Mouse (Mus musculus): ENCODE data around the gene Gm45062. TPM values are rescaled to one million over a fixed set of nuclear protein-coding genes. Genes with fewer than 3 reads are reported as not detected.

Gene Gm45062
- polyA plus RNA-seq, 1 experiment, result 5.8 TPM

DNA sequence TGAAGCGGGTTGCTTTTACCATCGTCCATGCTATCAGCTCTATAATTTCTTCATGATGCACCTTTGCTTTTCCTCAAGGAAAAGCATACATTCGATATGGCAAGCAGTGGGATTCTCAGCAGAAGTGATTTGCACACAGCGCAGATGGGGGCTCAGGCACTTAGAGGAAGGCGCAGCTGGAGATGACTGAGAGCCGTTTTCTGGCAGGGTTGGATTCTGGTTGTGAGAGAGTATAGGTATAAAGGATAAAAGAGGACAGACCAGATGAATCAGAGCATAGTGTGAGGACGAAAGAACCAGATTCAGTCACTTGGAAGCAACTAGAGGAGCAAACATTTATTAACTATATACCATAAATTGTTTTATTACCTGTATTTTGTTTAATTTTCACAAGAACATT is 286.5 kb downstream of the Gm45062 start:
- TF ChIP-seq CTCF (IDR thresholded peaks at IDR 0.05; ENCODE audit: low read depth, low read length), result no peak
- TF ChIP-seq EP300 (IDR thresholded peaks at IDR 0.05; ENCODE audit: insufficient read depth, low read depth, low read length), result no peak
- no peak for TF ChIP-seq POLR2A (IDR thresholded peaks at IDR 0.05; ENCODE audit: insufficient read depth, low read length)
- no peaks in the 10 kb centered on the region for H3K27me3 ChIP-seq (ENCODE audit: control insufficient read depth, insufficient read depth, low read length, poor library complexity, severe bottlenecking)
- H3K9ac ChIP-seq (ENCODE audit: low read depth, poor library complexity, severe bottlenecking), result no peak overlapping the region
- H3K27ac ChIP-seq (ENCODE audit: insufficient read depth, low read length), result no peak overlapping the region
- no peak overlapping the region for H3K4me3 ChIP-seq (ENCODE audit: low read depth, low read length)
- H3K36me3 ChIP-seq (ENCODE audit: control insufficient read depth, insufficient read depth, low read length, poor library complexity, severe bottlenecking), result no peaks in the 10 kb centered on the region
- no peaks in the 10 kb centered on the region for H3K4me1 ChIP-seq (ENCODE audit: control insufficient read depth, insufficient read depth, low read length)
- H3K9me3 ChIP-seq (replicated peaks; ENCODE audit: control insufficient read depth, insufficient read depth, low read length, poor library complexity, severe bottlenecking), result no peaks in the 10 kb centered on the region

DNA sequence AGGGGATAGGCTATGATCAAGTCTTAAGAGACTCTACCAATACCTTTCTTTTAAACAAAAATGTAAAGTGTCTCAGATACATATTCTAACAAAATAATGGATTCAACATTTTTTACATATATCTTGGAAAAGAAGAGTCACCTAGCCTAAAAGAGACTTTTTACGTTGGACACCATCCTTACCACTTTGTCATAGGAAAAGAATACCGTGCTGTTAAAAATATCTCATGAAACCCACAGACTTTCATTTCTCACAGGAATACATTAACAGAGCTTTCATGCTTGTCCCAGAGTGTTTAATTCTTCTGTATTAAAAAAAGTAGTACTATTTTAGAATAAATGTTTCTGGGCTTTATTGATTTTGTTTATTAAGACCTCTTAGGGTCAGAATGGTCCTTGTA is 291.9 kb downstream of the Gm45062 start:
- Histone ChIP-seq H3K4me3 (ENCODE audit: low read depth, low read length) (no peak overlapping the region), H3K9me3 (replicated peaks; ENCODE audit: control insufficient read depth, insufficient read depth, low read length, poor library complexity, severe bottlenecking) (no peaks in the 10 kb centered on the region), H3K27ac (ENCODE audit: insufficient read depth, low read length) (no peak overlapping the region), H3K27me3 (ENCODE audit: control insufficient read depth, insufficient read depth, low read length, poor library complexity, severe bottlenecking) (no peaks in the 10 kb centered on the region), H3K36me3 (ENCODE audit: control insufficient read depth, insufficient read depth, low read length, poor library complexity, severe bottlenecking) (no peaks in the 10 kb centered on the region), H3K9ac (ENCODE audit: low read depth, poor library complexity, severe bottlenecking) (no peak overlapping the region), H3K4me1 (ENCODE audit: control insufficient read depth, insufficient read depth, low read length) (no peaks in the 10 kb centered on the region)
- TF ChIP-seq EP300 (IDR thresholded peaks at IDR 0.05; ENCODE audit: insufficient read depth, low read depth, low read length), result no peak
- TF ChIP-seq POLR2A (IDR thresholded peaks at IDR 0.05; ENCODE audit: insufficient read depth, low read length), result no peak
- no peak for TF ChIP-seq CTCF (IDR thresholded peaks at IDR 0.05; ENCODE audit: low read depth, low read length)

DNA sequence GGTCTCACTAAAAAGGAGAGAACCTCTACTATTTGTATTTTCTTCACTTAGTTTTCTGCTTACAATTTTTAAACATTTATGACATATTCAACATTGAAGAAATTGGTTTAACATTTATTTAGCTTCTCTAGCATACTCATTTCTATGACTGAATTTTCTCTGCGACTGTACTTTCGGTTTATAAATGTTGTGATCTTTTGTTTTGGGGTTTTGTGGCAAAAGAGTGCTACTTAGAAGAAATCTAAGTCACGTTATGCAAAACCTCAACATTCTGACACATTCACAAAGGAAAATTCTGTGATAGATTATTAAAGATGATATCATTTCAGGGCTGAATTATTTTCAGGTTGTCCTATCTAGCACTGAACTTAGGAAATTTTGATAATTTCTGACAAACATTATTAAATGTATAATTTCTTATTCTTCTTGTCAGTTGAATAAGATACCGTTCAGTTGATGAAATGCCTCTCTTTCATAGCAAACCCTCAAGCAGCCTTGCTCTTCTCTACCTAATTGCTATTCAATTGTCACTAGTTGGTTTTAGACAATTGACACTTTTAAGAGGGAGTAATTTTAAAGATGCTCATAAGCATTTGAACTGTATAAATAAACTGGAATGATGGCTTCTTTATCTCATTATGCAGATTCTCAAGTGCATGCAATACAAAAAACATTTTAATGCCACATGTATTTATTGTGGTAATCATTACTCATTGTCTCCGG is 297.8 kb downstream of the Gm45062 start:
- TF ChIP-seq POLR2A (IDR thresholded peaks at IDR 0.05; ENCODE audit: insufficient read depth, low read length) (no peak), CTCF (IDR thresholded peaks at IDR 0.05; ENCODE audit: low read depth, low read length) (no peak), EP300 (IDR thresholded peaks at IDR 0.05; ENCODE audit: insufficient read depth, low read depth, low read length) (no peak)
- no peak overlapping the region for H3K9ac ChIP-seq (ENCODE audit: low read depth, poor library complexity, severe bottlenecking)
- no peaks in the 10 kb centered on the region for H3K4me1 ChIP-seq (ENCODE audit: control insufficient read depth, insufficient read depth, low read length)
- H3K36me3 ChIP-seq (ENCODE audit: control insufficient read depth, insufficient read depth, low read length, poor library complexity, severe bottlenecking), result no peaks in the 10 kb centered on the region
- no peaks in the 10 kb centered on the region for H3K9me3 ChIP-seq (replicated peaks; ENCODE audit: control insufficient read depth, insufficient read depth, low read length, poor library complexity, severe bottlenecking)
- no peaks in the 10 kb centered on the region for H3K27me3 ChIP-seq (ENCODE audit: control insufficient read depth, insufficient read depth, low read length, poor library complexity, severe bottlenecking)
- no peak overlapping the region for H3K4me3 ChIP-seq (ENCODE audit: low read depth, low read length)
- no peak overlapping the region for H3K27ac ChIP-seq (ENCODE audit: insufficient read depth, low read length)

DNA sequence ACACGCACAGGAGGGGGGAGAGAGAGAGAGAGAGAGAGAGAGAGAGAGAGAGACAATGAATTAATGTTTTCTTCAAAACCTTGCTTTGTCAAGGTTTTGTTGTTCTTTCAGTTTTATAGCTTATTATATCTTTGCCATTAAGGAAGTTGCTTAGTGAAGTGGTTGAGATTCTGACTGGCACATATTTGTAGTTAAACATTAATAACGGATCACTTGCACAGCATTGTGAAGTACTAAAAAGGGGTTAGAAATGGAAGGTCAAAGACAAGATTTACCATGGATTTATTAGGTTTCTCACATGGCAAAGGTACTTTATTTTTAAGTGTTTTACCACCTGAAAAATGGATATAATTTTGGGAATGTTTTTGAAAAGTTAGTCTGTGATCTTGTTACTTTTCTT is 301.4 kb downstream of the Gm45062 start:
- no peaks in the 10 kb centered on the region for H3K4me1 ChIP-seq (ENCODE audit: control insufficient read depth, insufficient read depth, low read length)
- TF ChIP-seq CTCF (IDR thresholded peaks at IDR 0.05; ENCODE audit: low read depth, low read length) (no peak), EP300 (IDR thresholded peaks at IDR 0.05; ENCODE audit: insufficient read depth, low read depth, low read length) (no peak)
- H3K36me3 ChIP-seq (ENCODE audit: control insufficient read depth, insufficient read depth, low read length, poor library complexity, severe bottlenecking), result no peaks in the 10 kb centered on the region
- H3K27me3 ChIP-seq (ENCODE audit: control insufficient read depth, insufficient read depth, low read length, poor library complexity, severe bottlenecking), result no peaks in the 10 kb centered on the region
- H3K9ac ChIP-seq (ENCODE audit: low read depth, poor library complexity, severe bottlenecking), result no peak overlapping the region
- H3K9me3 ChIP-seq (replicated peaks; ENCODE audit: control insufficient read depth, insufficient read depth, low read length, poor library complexity, severe bottlenecking), result no peaks in the 10 kb centered on the region
- H3K27ac ChIP-seq (ENCODE audit: insufficient read depth, low read length), result no peak overlapping the region
- no peak overlapping the region for H3K4me3 ChIP-seq (ENCODE audit: low read depth, low read length)

DNA sequence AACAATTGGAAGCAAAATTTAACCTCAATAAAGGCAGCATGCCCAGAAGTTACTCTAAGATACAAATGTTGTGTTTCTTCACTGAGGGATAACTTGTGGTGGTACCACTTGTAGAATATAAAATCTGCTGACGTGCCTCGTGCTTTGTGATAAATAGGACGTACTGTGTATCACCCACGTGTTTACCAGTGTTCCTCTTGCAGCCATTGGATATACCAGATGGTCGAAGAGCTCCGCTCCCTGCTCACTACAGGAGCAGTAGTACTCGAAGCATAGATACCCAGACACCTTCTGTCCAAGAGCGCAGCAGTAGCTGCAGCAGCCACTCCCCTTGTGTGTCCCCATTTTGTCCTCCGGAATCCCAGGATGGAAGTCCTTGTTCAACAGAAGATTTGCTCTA is 323.1 kb downstream of the Gm45062 start:
- Histone ChIP-seq H3K9me3 (replicated peaks; ENCODE audit: control insufficient read depth, insufficient read depth, low read length, poor library complexity, severe bottlenecking) (no peaks in the 10 kb centered on the region), H3K4me3 (ENCODE audit: low read depth, low read length) (no peak overlapping the region), H3K27me3 (ENCODE audit: control insufficient read depth, insufficient read depth, low read length, poor library complexity, severe bottlenecking) (no peaks in the 10 kb centered on the region), H3K36me3 (ENCODE audit: control insufficient read depth, insufficient read depth, low read length, poor library complexity, severe bottlenecking) (no peaks in the 10 kb centered on the region), H3K4me1 (ENCODE audit: control insufficient read depth, insufficient read depth, low read length) (no peaks in the 10 kb centered on the region), H3K9ac (ENCODE audit: low read depth, poor library complexity, severe bottlenecking) (no peak overlapping the region), H3K27ac (ENCODE audit: insufficient read depth, low read length) (no peak overlapping the region)
- TF ChIP-seq EP300 (IDR thresholded peaks at IDR 0.05; ENCODE audit: insufficient read depth, low read depth, low read length) (no peak), POLR2A (IDR thresholded peaks at IDR 0.05; ENCODE audit: insufficient read depth, low read length) (no peak), CTCF (IDR thresholded peaks at IDR 0.05; ENCODE audit: low read depth, low read length) (no peak)

DNA sequence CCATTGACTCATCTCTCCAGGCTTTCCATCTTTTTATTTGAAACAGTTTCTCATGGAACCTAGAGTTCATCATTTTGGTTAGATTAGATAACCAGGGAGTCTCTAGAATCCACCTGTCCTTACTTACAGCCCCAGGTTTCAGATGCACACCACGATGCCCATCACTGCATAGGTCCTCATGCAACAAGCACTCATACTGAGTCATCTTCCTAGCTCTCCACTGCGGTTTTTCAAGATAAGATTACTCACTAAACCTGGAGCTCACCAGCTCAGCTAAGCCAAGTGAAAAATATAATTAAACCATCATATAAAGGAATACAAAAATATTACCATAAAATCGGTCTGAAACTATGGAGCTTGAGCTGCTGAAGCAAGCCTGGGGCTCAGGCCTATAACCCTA is 324.6 kb downstream of the Gm45062 start:
- H3K4me3 ChIP-seq (ENCODE audit: low read depth, low read length), result no peak overlapping the region
- H3K27ac ChIP-seq (ENCODE audit: insufficient read depth, low read length), result no peak overlapping the region
- no peak overlapping the region for H3K9ac ChIP-seq (ENCODE audit: low read depth, poor library complexity, severe bottlenecking)
- no peaks in the 10 kb centered on the region for H3K36me3 ChIP-seq (ENCODE audit: control insufficient read depth, insufficient read depth, low read length, poor library complexity, severe bottlenecking)
- H3K9me3 ChIP-seq (replicated peaks; ENCODE audit: control insufficient read depth, insufficient read depth, low read length, poor library complexity, severe bottlenecking), result no peaks in the 10 kb centered on the region
- H3K4me1 ChIP-seq (ENCODE audit: control insufficient read depth, insufficient read depth, low read length), result no peaks in the 10 kb centered on the region
- TF ChIP-seq POLR2A (IDR thresholded peaks at IDR 0.05; ENCODE audit: insufficient read depth, low read length), result no peak
- TF ChIP-seq EP300 (IDR thresholded peaks at IDR 0.05; ENCODE audit: insufficient read depth, low read depth, low read length), result no peak
- TF ChIP-seq CTCF (IDR thresholded peaks at IDR 0.05; ENCODE audit: low read depth, low read length), result no peak
- no peaks in the 10 kb centered on the region for H3K27me3 ChIP-seq (ENCODE audit: control insufficient read depth, insufficient read depth, low read length, poor library complexity, severe bottlenecking)

Measured in ES-Bruce4 (cell line).